Mouse (Mus musculus) ES-E14 (cell line): ENCODE data around the gene Abca9.

Experiments used
- MAFK ChIP-seq: IDR thresholded peaks from 2 replicates; pipeline ENCODE4 v1.6.1; 2014; ENCODE audit warnings: mild to moderate bottlenecking, low read depth, low read length, inconsistent platforms; ENCODE audit not compliant: insufficient read depth
- ZC3H11A ChIP-seq: IDR thresholded peaks from 2 replicates; pipeline ENCODE4 v1.6.1; 2012; ENCODE audit warnings: low read depth, mild to moderate bottlenecking, inconsistent platforms, low read length, borderline replicate concordance
- ZNF384 ChIP-seq: IDR thresholded peaks from 2 replicates; pipeline ENCODE4 v1.6.1; 2012; ENCODE audit warnings: low read depth, low read length, inconsistent platforms

DNA sequence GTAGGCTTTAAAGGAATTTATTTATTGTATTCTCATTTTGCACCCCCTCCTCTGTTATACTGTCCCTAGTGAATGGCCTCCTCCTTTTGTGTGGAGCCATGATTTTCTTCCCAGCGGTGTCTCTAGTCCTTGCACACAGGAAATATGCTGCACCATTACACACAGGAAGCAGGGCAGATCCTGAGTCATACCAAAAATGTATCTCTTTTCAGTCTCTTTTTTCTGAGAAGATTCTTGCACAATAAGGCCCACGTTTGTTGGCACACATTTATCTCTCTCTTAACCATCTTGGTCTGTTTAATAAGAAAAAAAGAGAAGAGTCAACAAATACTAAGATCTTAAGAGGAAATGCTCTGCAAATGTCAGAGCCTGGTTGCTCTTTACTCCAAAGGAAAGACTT lies 76.7 kb downstream of the Abca9 start:
- no peak for TF ChIP-seq ZNF384
- no peak for TF ChIP-seq MAFK
- no peak for TF ChIP-seq ZC3H11A
